Mouse (Mus musculus) MEL (cell line): Measurements from ENCODE around the gene Bloc1s5. TPM values are rescaled to one million over a fixed set of nuclear protein-coding genes. Genes with fewer than 3 reads are reported as not detected.

Experiments
- DNase-seq: peaks from one replicate; pipeline ENCODE4 v3.0.0; 2011; ENCODE audit warnings: low read depth, low spot score
- H3K27ac ChIP-seq: 2 replicates; pipeline ENCODE4 v1.5.1; 2012; ENCODE audit warnings: low read depth, mild to moderate bottlenecking, control low read depth, low read length, moderate library complexity; ENCODE audit not compliant: control insufficient read depth
- H3K27me3 ChIP-seq, 2 experiments: fragments of 150-350 bp in 1 of 2; sonication (generic) in 1 of 2; 2 replicates each; pipeline ENCODE4 v1.6.1; 2012; ENCODE audit warnings: low read length in 2 of 2, mild to moderate bottlenecking in 2 of 2, improper control_type of control experiment in 1 of 2, moderate library complexity in 1 of 2; ENCODE audit not compliant: insufficient read depth in 2 of 2, control insufficient read depth in 1 of 2
- H3K36me3 ChIP-seq, 2 experiments: 2 replicates each; pipeline ENCODE4 v1.6.1; 2012 to 2014; ENCODE audit warnings: low read length in 2 of 2, improper control_type of control experiment in 1 of 2, inconsistent platforms in 1 of 2, mild to moderate bottlenecking in 1 of 2; ENCODE audit not compliant: insufficient read depth in 2 of 2, control insufficient read depth in 1 of 2
- H3K4me1 ChIP-seq, 2 experiments: fragments of 150-350 bp in 1 of 2; sonication (generic) in 1 of 2; 2 replicates each; pipeline ENCODE4 v1.6.1; 2012; ENCODE audit warnings: low read length in 2 of 2, improper control_type of control experiment in 1 of 2, mild to moderate bottlenecking in 1 of 2; ENCODE audit not compliant: insufficient read depth in 2 of 2, control insufficient read depth in 1 of 2
- H3K4me3 ChIP-seq, 2 experiments: fragments of 150-350 bp in 1 of 2; sonication (generic) in 1 of 2; 2 replicates each; pipeline ENCODE4 v1.5.1; 2012; ENCODE audit warnings: low read depth in 2 of 2, low read length in 2 of 2, mild to moderate bottlenecking in 2 of 2, moderate library complexity in 2 of 2, control low read depth in 1 of 2, improper control_type of control experiment in 1 of 2; ENCODE audit not compliant: control insufficient read depth in 1 of 2, insufficient read depth in 1 of 2
- H3K79me2 ChIP-seq: 2 replicates; pipeline ENCODE4 v1.6.1; 2012; ENCODE audit warnings: mild to moderate bottlenecking, low read length, moderate library complexity; ENCODE audit not compliant: control insufficient read depth, poor library complexity, insufficient read depth
- H3K9ac ChIP-seq: 2 replicates; pipeline ENCODE4 v1.6.1; 2012; ENCODE audit warnings: low read depth, mild to moderate bottlenecking, control low read depth, low read length, moderate library complexity; ENCODE audit not compliant: control insufficient read depth, poor library complexity, severe bottlenecking
- H3K9me3 ChIP-seq: fragments of 150-350 bp; sonication (generic); replicated peaks from 2 replicates; pipeline ENCODE4 v1.6.1; 2012; ENCODE audit warnings: mild to moderate bottlenecking, low read length, improper control_type of control experiment, moderate library complexity; ENCODE audit not compliant: insufficient read depth
- BHLHE40 ChIP-seq: IDR thresholded peaks from 2 replicates; pipeline ENCODE4 v1.6.1; 2012; ENCODE audit warnings: low read depth, mild to moderate bottlenecking, inconsistent platforms, low read length, improper control_type of control experiment, borderline replicate concordance
- CHD1 ChIP-seq: IDR thresholded peaks from 2 replicates; pipeline ENCODE4 v1.6.1; 2012; ENCODE audit warnings: low read depth, mild to moderate bottlenecking, inconsistent platforms, low read length, improper control_type of control experiment
- CHD2 ChIP-seq: IDR thresholded peaks from 2 replicates; pipeline ENCODE4 v1.6.1; 2011; ENCODE audit warnings: low read length, improper control_type of control experiment
- CTCF ChIP-seq, 3 experiments: IDR thresholded peaks in 2 of 3; conservative IDR thresholded peaks in 1 of 3; 2 replicates each; pipeline ENCODE4 v1.5.1; 2011 to 2012; ENCODE audit warnings: low read length in 3 of 3, low read depth in 2 of 3, mild to moderate bottlenecking in 2 of 3, improper control_type of control experiment in 1 of 3, inconsistent platforms in 1 of 3, mixed read lengths in 1 of 3, moderate library complexity in 1 of 3; ENCODE audit not compliant: control insufficient read depth in 1 of 3, insufficient read depth in 1 of 3, poor library complexity in 1 of 3, severe bottlenecking in 1 of 3
- E2F4 ChIP-seq: IDR thresholded peaks from 2 replicates; pipeline ENCODE4 v1.6.1; 2011; ENCODE audit warnings: low read depth, low read length, improper control_type of control experiment, borderline replicate concordance
- ETS1 ChIP-seq: IDR thresholded peaks from 2 replicates; pipeline ENCODE4 v1.6.1; 2012; ENCODE audit warnings: low read depth, mild to moderate bottlenecking, inconsistent platforms, low read length, improper control_type of control experiment, moderate library complexity
- GATA1 ChIP-seq: IDR thresholded peaks from 2 replicates; pipeline ENCODE4 v1.6.1; 2011; ENCODE audit warnings: low read depth, low read length, improper control_type of control experiment
- JUND ChIP-seq: IDR thresholded peaks from 2 replicates; pipeline ENCODE4 v1.6.1; 2011; ENCODE audit warnings: low read depth, mild to moderate bottlenecking, improper control_type of control experiment, low read length
- KAT2A ChIP-seq: conservative IDR thresholded peaks from 2 replicates; pipeline ENCODE4 v1.6.1; 2012; ENCODE audit warnings: low read depth, low read length, improper control_type of control experiment, inconsistent platforms
- MAFK ChIP-seq: IDR thresholded peaks from 2 replicates; pipeline ENCODE4 v1.6.1; 2011; ENCODE audit warnings: low read depth, mild to moderate bottlenecking, low read length, improper control_type of control experiment, borderline replicate concordance
- MAZ ChIP-seq: IDR thresholded peaks from 2 replicates; pipeline ENCODE4 v1.6.1; 2012; ENCODE audit warnings: low read depth, mild to moderate bottlenecking, inconsistent platforms, low read length, improper control_type of control experiment
- MEF2A ChIP-seq: IDR thresholded peaks from 2 replicates; pipeline ENCODE4 v1.6.1; 2014; ENCODE audit warnings: low read depth, mild to moderate bottlenecking, inconsistent platforms, low read length, improper control_type of control experiment; ENCODE audit not compliant: poor library complexity, insufficient replicate concordance, severe bottlenecking; ENCODE audit errors: extremely low read depth
- MYB ChIP-seq: IDR thresholded peaks from 2 replicates; pipeline ENCODE4 v1.6.1; 2011; ENCODE audit warnings: mild to moderate bottlenecking, low read depth, low read length, improper control_type of control experiment
- NELFE ChIP-seq: IDR thresholded peaks from 2 replicates; pipeline ENCODE4 v1.6.1; 2011; ENCODE audit warnings: low read depth, low read length, improper control_type of control experiment
- NRF1 ChIP-seq: IDR thresholded peaks from 2 replicates; pipeline ENCODE4 v1.6.1; 2014; ENCODE audit warnings: low read depth, mild to moderate bottlenecking, inconsistent platforms, low read length, improper control_type of control experiment, moderate library complexity; ENCODE audit not compliant: poor library complexity, insufficient read depth, severe bottlenecking
- POLR2A ChIP-seq, 2 experiments: IDR thresholded peaks; 2 replicates each; pipeline ENCODE4 v1.6.1; 2011 to 2012; ENCODE audit warnings: low read length in 2 of 2, mild to moderate bottlenecking in 2 of 2, control low read depth in 1 of 2, improper control_type of control experiment in 1 of 2, low read depth in 1 of 2, moderate library complexity in 1 of 2; ENCODE audit not compliant: control insufficient read depth in 1 of 2, insufficient read depth in 1 of 2, poor library complexity in 1 of 2
- POLR2AphosphoS2 ChIP-seq: IDR thresholded peaks from 2 replicates; pipeline ENCODE4 v1.6.1; 2011; ENCODE audit warnings: low read length, improper control_type of control experiment
- POLR2AphosphoS5 ChIP-seq: IDR thresholded peaks from 2 replicates; pipeline ENCODE4 v1.6.1; 2012; ENCODE audit warnings: low read depth, borderline replicate concordance, mild to moderate bottlenecking, inconsistent platforms, low read length, moderate library complexity, mixed read lengths
- RAD21 ChIP-seq: IDR thresholded peaks from 2 replicates; pipeline ENCODE4 v1.6.1; 2011; ENCODE audit warnings: mild to moderate bottlenecking, low read depth, low read length, improper control_type of control experiment
- SIN3A ChIP-seq: IDR thresholded peaks from 2 replicates; pipeline ENCODE4 v1.6.1; 2012; ENCODE audit warnings: low read length, improper control_type of control experiment, inconsistent platforms
- SMC3 ChIP-seq: IDR thresholded peaks from 2 replicates; pipeline ENCODE4 v1.6.1; 2011; ENCODE audit warnings: low read depth, low read length, improper control_type of control experiment
- TBP ChIP-seq: IDR thresholded peaks from 2 replicates; pipeline ENCODE4 v1.8.0; 2011; ENCODE audit warnings: low read depth, low read length, improper control_type of control experiment
- TCF12 ChIP-seq: IDR thresholded peaks from 2 replicates; pipeline ENCODE4 v1.6.1; 2014; ENCODE audit warnings: low read depth, mild to moderate bottlenecking, inconsistent platforms, low read length, improper control_type of control experiment, moderate library complexity
- UBTF ChIP-seq: IDR thresholded peaks from 2 replicates; pipeline ENCODE4 v1.6.1; 2012; ENCODE audit warnings: low read depth, mild to moderate bottlenecking, inconsistent platforms, low read length, improper control_type of control experiment, moderate library complexity, borderline replicate concordance; ENCODE audit not compliant: insufficient read depth
- ZC3H11A ChIP-seq: IDR thresholded peaks from 2 replicates; pipeline ENCODE4 v1.6.1; 2012; ENCODE audit warnings: low read depth, mild to moderate bottlenecking, inconsistent platforms, low read length, improper control_type of control experiment
- ZKSCAN1 ChIP-seq: IDR thresholded peaks from 2 replicates; pipeline ENCODE4 v1.6.1; 2012; ENCODE audit warnings: low read depth, mild to moderate bottlenecking, inconsistent platforms, low read length, improper control_type of control experiment, moderate library complexity
- ZMIZ1 ChIP-seq: IDR thresholded peaks from 2 replicates; pipeline ENCODE4 v1.6.1; 2012; ENCODE audit warnings: low read depth, mild to moderate bottlenecking, inconsistent platforms, low read length, improper control_type of control experiment, moderate library complexity
- polyA plus RNA-seq, 2 experiments: library from polyadenylated mRNA; stranded (reverse) in 1 of 2; unstranded in 1 of 2; fragments of >175 nt in 1 of 2; fragments of >200 nt in 1 of 2; gene quantifications; 2 replicates each; pipeline versions ENCODE4 v1.2.1 to v1.2.4; 2012; ENCODE audit warnings: low replicate concordance in 2 of 2, low read depth in 1 of 2; ENCODE audit not compliant: insufficient read length in 2 of 2, insufficient read depth in 1 of 2, missing spikeins in 1 of 2
- total RNA-seq: library from RNA; depleted of rRNA; stranded (reverse); fragments of 300-350 nt; gene quantifications from 2 replicates; pipeline ENCODE4 v1.2.3, GENCODE M21; 2012

Gene Bloc1s5
- total and polyA plus RNA-seq, 3 experiments = 12.3 to 16.2 TPM; not detected in 1

DNA sequence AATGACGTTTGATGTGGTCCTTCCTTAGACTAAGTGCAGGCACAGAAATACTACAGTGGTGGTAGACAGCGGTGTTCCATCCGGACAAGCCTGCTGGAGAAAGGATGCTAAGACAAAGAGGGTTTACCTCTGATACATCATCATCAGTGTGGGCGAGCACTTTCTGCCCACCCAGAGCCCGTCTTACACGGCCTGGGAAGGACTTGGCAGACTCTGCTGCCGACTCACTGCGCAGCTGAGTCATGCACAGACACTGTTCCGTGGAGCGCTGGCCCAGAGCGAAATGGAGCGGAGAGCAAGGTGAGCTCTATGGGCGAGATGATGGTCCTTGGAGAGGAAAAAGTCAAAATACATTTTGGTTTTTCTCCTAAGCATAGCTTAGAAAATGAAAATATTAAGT is 31.9 kb downstream of the Bloc1s5 start:
- no peak for TF ChIP-seq MYB
- TF ChIP-seq NELFE = no peak
- TF ChIP-seq SIN3A = no peak
- no peak for TF ChIP-seq ETS1
- no peak for TF ChIP-seq CHD1
- TF ChIP-seq BHLHE40 = no peak
- TF ChIP-seq POLR2AphosphoS5 = no peak
- TF ChIP-seq SMC3 = no peak
- TF ChIP-seq JUND = no peak
- TF ChIP-seq POLR2A (IDR thresholded peaks at IDR 0.05; ENCODE audit: control insufficient read depth in 1 of 2, insufficient read depth in 1 of 2, low read depth in 1 of 2, low read length in 2 of 2, poor library complexity in 1 of 2) = no peak
- TF ChIP-seq TBP = no peak
- no peak for TF ChIP-seq GATA1
- TF ChIP-seq ZC3H11A = no peak
- TF ChIP-seq CTCF (IDR thresholded peaks at IDR 0.05 in 2 of 3, conservative IDR thresholded peaks at IDR 0.05 in 1 of 3; ENCODE audit: control insufficient read depth in 1 of 3, insufficient read depth in 1 of 3, low read depth in 2 of 3, low read length in 3 of 3, poor library complexity in 1 of 3, severe bottlenecking in 1 of 3) = no peak
- TF ChIP-seq MAZ = no peak
- TF ChIP-seq CHD2 = no peak
- no peak for TF ChIP-seq E2F4
- TF ChIP-seq POLR2AphosphoS2 = no peak
- no peak overlapping the region for H3K4me3 ChIP-seq

DNA sequence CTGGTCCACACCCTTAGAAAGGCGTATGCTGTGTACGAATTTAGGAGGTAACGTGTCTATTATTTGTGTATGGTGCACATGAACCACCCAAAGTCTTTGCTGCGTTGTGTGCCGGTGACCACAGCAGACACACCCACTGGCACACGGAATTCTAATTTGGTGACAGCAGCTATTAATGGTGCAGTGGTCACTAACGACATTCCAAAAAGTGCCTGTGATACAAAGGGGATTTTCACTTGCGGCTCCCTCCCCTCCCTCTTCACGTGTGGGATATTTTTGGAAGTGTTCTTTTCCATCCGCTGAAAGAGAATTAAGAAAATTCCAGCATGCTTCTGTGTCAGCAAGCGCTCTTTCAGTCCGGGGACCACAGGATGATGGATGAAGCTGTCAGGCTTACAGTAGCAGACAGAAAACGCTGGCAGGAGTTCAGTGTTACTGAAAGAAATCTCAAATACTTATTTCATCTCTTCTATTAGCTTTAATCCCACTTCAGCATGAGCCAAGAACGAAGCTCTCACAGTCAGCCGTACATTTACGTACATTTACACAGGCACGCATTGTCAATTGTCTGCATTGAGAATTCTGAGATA is 32.6 kb downstream of the Bloc1s5 start:
- no peaks in the 10 kb centered on the region for H3K79me2 ChIP-seq
- H3K9me3 ChIP-seq = no peaks in the 10 kb centered on the region
- TF ChIP-seq RAD21 = no peak
- TF ChIP-seq KAT2A = no peak
- TF ChIP-seq ZMIZ1 = no peak
- TF ChIP-seq TCF12 = no peak
- TF ChIP-seq MYB = no peak
- no peak for TF ChIP-seq UBTF
- TF ChIP-seq NELFE = no peak
- no peak for TF ChIP-seq SMC3
- no peak for TF ChIP-seq POLR2A (IDR thresholded peaks at IDR 0.05; ENCODE audit: control insufficient read depth in 1 of 2, insufficient read depth in 1 of 2, low read depth in 1 of 2, low read length in 2 of 2, poor library complexity in 1 of 2)
- no peak for TF ChIP-seq CHD1
- TF ChIP-seq ZKSCAN1 = no peak
- TF ChIP-seq JUND = no peak
- TF ChIP-seq POLR2AphosphoS5 = no peak
- TF ChIP-seq MAFK = no peak
- TF ChIP-seq SIN3A = no peak
- no peak for TF ChIP-seq NRF1
- no peak for TF ChIP-seq MEF2A
- no peak for TF ChIP-seq CHD2
- TF ChIP-seq, all 39 proteins: peak for 0
- Histone ChIP-seq H3K4me1 (peaks cover 0 to 2% of the 10 kb centered on the region in 2 experiments; a peak in 2 of 4 replicates), H3K27me3 (no peaks in the 10 kb centered on the region), H3K36me3 (peaks cover 0 to 3% of the 10 kb centered on the region in 2 experiments; a peak in 1 of 4 replicates), H3K27ac (no peak overlapping the region), H3K4me3 (no peak overlapping the region), H3K9ac (no peak overlapping the region)
- no peak for DNase-seq

More for the DNA sequence above, 31.9 kb downstream of the Bloc1s5 start:
- no peaks in the 10 kb centered on the region for H3K79me2 ChIP-seq
- H3K27ac ChIP-seq = no peak overlapping the region
- no peaks in the 10 kb centered on the region for H3K9me3 ChIP-seq
- no peak overlapping the region for H3K9ac ChIP-seq
- no peak for DNase-seq
- peaks cover 0 to 3% of the 10 kb centered on the region in 2 experiments; a peak in 1 of 4 replicates for H3K36me3 ChIP-seq
- no peaks in the 10 kb centered on the region for H3K27me3 ChIP-seq
- peaks cover 0 to 2% of the 10 kb centered on the region in 2 experiments; a peak in 2 of 4 replicates for H3K4me1 ChIP-seq
